9 mouse cellular contexts compared by ENCODE assay signal in the genomic region with DNA sequence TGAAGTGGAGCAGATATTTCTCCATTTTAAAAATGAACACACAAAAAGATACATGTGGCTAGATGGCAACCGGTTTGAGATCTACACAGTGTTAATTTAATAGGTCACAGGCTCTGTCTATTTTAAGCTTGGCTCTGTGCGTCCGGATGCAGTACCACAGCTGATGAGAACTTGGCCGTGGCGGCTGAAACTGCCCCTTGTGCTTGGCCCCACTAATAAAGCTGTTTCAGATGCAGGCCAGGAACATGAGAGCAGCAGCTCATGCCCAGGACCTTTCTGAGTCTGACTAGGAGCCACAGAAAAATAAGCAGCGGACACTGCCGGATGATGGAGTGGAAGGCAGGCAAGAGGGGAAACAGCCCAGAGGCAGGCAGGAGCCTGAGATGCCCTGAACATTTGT. TPM values are rescaled to one million over a fixed set of nuclear protein-coding genes. Genes with fewer than 3 reads are reported as not detected.
DNase-seq lines count a peak whose midpoint lies in the region; ATAC-seq and TF ChIP-seq lines count a peak whose summit lies in the region.
"Had no signal": no experiment of that assay in that cellular context is flagged by ENCODE, and none has a peak within 500 bp of the region (broad histone marks: within the 10 kb centered on the region; RNA-seq: fewer than 3 reads in every experiment).

No protein-coding gene starts in this region.

- peaks cover 17% of the 10 kb centered on the region for H3K27me3 ChIP-seq in intestine, embryonic 16.5 days (replicated peaks; ENCODE audit: control insufficient read depth, insufficient read depth, low read length)
- peaks cover 62% of the 10 kb centered on the region for H3K27me3 ChIP-seq in intestine, postnatal 0 days (replicated peaks; ENCODE audit: control insufficient read depth, insufficient read depth, low read length)
- no peaks in the 10 kb centered on the region for H3K27me3 ChIP-seq in liver, embryonic 11.5 days (replicated peaks; ENCODE audit: control insufficient read depth, insufficient read depth, low read length)
- H3K27me3 ChIP-seq: megakaryocyte, embryonic 14.5 days had no signal

- no peak for TF ChIP-seq CTCF in intestine, postnatal 0 days (IDR thresholded peaks at IDR 0.05; ENCODE audit: low read depth)

- H3K4me3 ChIP-seq in intestine, embryonic 16.5 days (ENCODE audit: low read length), result no peak overlapping the region
- H3K4me3 ChIP-seq in intestine, postnatal 0 days (ENCODE audit: low read depth, low read length), result no peak overlapping the region
- no peak overlapping the region for H3K4me3 ChIP-seq in liver, embryonic 11.5 days (ENCODE audit: low read depth, low read length)
- H3K4me3 ChIP-seq: intestine, embryonic 15.5 days; megakaryocyte, embryonic 14.5 days had no signal

- H3K4me2 ChIP-seq in intestine, embryonic 16.5 days (ENCODE audit: low read depth, low read length), result no peak overlapping the region
- H3K4me2 ChIP-seq in intestine, postnatal 0 days (replicated peaks; ENCODE audit: low read depth), result no peak overlapping the region
- H3K4me2 ChIP-seq in liver, embryonic 11.5 days, result no peak overlapping the region
- H3K4me2 ChIP-seq: intestine, embryonic 15.5 days had no signal

- intact Hi-C loops in gastrocnemius, postnatal 36 days (cut with DNase I), result no loop called here
- intact Hi-C loops in left cerebral cortex, postnatal 10 days (cut with DNase I), result no loop called here

- no peak overlapping the region for H3K9ac ChIP-seq in intestine, embryonic 16.5 days (ENCODE audit: low read depth, low read length)
- no peak overlapping the region for H3K9ac ChIP-seq in intestine, postnatal 0 days (ENCODE audit: low read depth, low read length)
- H3K9ac ChIP-seq in liver, embryonic 11.5 days (ENCODE audit: low read depth, low read length), result no peak overlapping the region
- H3K9ac ChIP-seq: intestine, embryonic 15.5 days had no signal

- no peak overlapping the region for H3K27ac ChIP-seq in intestine, embryonic 16.5 days (ENCODE audit: low read length)
- H3K27ac ChIP-seq in intestine, postnatal 0 days (ENCODE audit: low read depth, low read length), result no peak overlapping the region
- H3K27ac ChIP-seq in liver, embryonic 11.5 days (ENCODE audit: low read depth, low read length), result no peak overlapping the region
- H3K27ac ChIP-seq: intestine, embryonic 15.5 days had no signal

- peak; percentile 24; the same call in 1 of the 2 replicates for ATAC-seq in intestine, embryonic 16.5 days
- no peak for ATAC-seq in intestine, postnatal 0 days
- ATAC-seq in liver, embryonic 11.5 days (replicated peaks; ENCODE audit: low FRiP score), result no peak
- ATAC-seq: intestine, embryonic 15.5 days had no signal

- DNase-seq in cerebellum, postnatal 25 days, result peak; percentile 30 to 40
- peak; percentile 46 to 59 for DNase-seq in gastrocnemius, postnatal 36 days
- DNase-seq in left cerebral cortex, postnatal 10 days (ENCODE audit: extremely low spot score in 1 of 2, low spot score in 2 of 2), result peak; percentile 32 to 44
- no peak for DNase-seq in liver, embryonic 11.5 days (ENCODE audit: low spot score)
- DNase-seq in kidney, adult 9 months, result no peak

- H3K36me3 ChIP-seq in intestine, embryonic 16.5 days (ENCODE audit: control insufficient read depth, insufficient read depth, low read length), result no peaks in the 10 kb centered on the region
- H3K36me3 ChIP-seq in intestine, postnatal 0 days (ENCODE audit: control insufficient read depth, insufficient read depth), result no peaks in the 10 kb centered on the region
- no peaks in the 10 kb centered on the region for H3K36me3 ChIP-seq in liver, embryonic 11.5 days (ENCODE audit: control insufficient read depth, insufficient read depth, low read length)
- H3K36me3 ChIP-seq: intestine, embryonic 15.5 days had no signal

- no peaks in the 10 kb centered on the region for H3K4me1 ChIP-seq in intestine, embryonic 16.5 days (ENCODE audit: control insufficient read depth, insufficient read depth, low read length)
- H3K4me1 ChIP-seq in intestine, postnatal 0 days (replicated peaks; ENCODE audit: control insufficient read depth, insufficient read depth, low read length), result no peaks in the 10 kb centered on the region
- peaks cover 14% of the 10 kb centered on the region for H3K4me1 ChIP-seq in liver, embryonic 11.5 days (replicated peaks; ENCODE audit: control insufficient read depth, insufficient read depth, low read length)
- H3K4me1 ChIP-seq: intestine, embryonic 15.5 days; megakaryocyte, embryonic 14.5 days had no signal

- WGBS in intestine, embryonic 16.5 days, result 64% methylated on average over 7 of the region's 7 CpGs
- WGBS in intestine, postnatal 0 days, result 60% methylated on average over 7 of the region's 7 CpGs
- WGBS in liver, embryonic 11.5 days, result 83% methylated on average over 7 of the region's 7 CpGs

- no peaks in the 10 kb centered on the region for H3K9me3 ChIP-seq in intestine, embryonic 16.5 days (ENCODE audit: control insufficient read depth, low read length)
- no peaks in the 10 kb centered on the region for H3K9me3 ChIP-seq in intestine, postnatal 0 days (ENCODE audit: control insufficient read depth)
- H3K9me3 ChIP-seq in liver, embryonic 11.5 days (ENCODE audit: control insufficient read depth, low read length), result no peaks in the 10 kb centered on the region
- H3K9me3 ChIP-seq: intestine, embryonic 15.5 days; megakaryocyte, embryonic 14.5 days had no signal

RNA-seq across cellular contexts. Expression of a gene that starts 43.1 kb away (rescaled TPM):
- 18.3 and 19.2 TPM in 2 replicates for polyA plus RNA-seq in intestine, embryonic 16.5 days (2015; fragmentation: Nextera tagmentation; extraction: Ambion mirVana)
- 16.6 and 16.7 TPM in 2 replicates for polyA plus RNA-seq in intestine, postnatal 0 days (2015; fragmentation: Nextera tagmentation; extraction: Ambion mirVana)
- total RNA-seq in gastrocnemius, postnatal 36 days (2021), result 10 to 100 TPM; 85.8 to 90.1 TPM
- 10 to 100 TPM; 19.0 to 20.4 TPM for total RNA-seq in left cerebral cortex, postnatal 10 days (2021)
- 29.4 and 33.4 TPM in 2 replicates for polyA plus RNA-seq in liver, embryonic 11.5 days (2014; fragmentation: Nextera tagmentation; extraction: Ambion mirVana)

Comparison
In these comparisons a context has a peak if more than half of its experiments do, and no peak if none do; other contexts are left out.
1. DNase-seq: peak in cerebellum, postnatal 25 days (2 of 2), gastrocnemius, postnatal 36 days (2 of 2) and left cerebral cortex, postnatal 10 days (2 of 2); none in liver, embryonic 11.5 days (single experiment) and kidney, adult 9 months (single experiment).